ENCODE assay signal across 8 mouse cellular contexts in genomic region chr9:121477305-121477911, GRCm38 (mm10). TPM values are rescaled to one million over a fixed set of nuclear protein-coding genes. Genes with fewer than 3 reads are reported as not detected.
DNase-seq lines count a peak whose midpoint lies in the region; ATAC-seq and TF ChIP-seq lines count a peak whose summit lies in the region.

No protein-coding gene starts in this region.

- no peaks in the 10 kb centered on the region for H3K9me3 ChIP-seq in stomach, postnatal 0 days (ENCODE audit: control insufficient read depth, low read length)

- H3K4me1 ChIP-seq in liver, adult 2 months (ENCODE audit: control insufficient read depth, insufficient read depth, low read length), result no peaks in the 10 kb centered on the region
- H3K4me1 ChIP-seq in stomach, postnatal 0 days (replicated peaks; ENCODE audit: control insufficient read depth, insufficient read depth), result no peaks in the 10 kb centered on the region

- H3K27ac ChIP-seq in liver, adult 2 months (replicated peaks; ENCODE audit: insufficient read depth, low read depth, low read length), result no peak overlapping the region
- no peak overlapping the region for H3K27ac ChIP-seq in stomach, postnatal 0 days (replicated peaks)

- peak; percentile 79 for DNase-seq in adrenal gland, postnatal 10 days
- DNase-seq in embryo, embryonic 9.5 days (ENCODE audit: extremely low spot score), result peak; percentile 70
- peak; percentile 73 for DNase-seq in heart, adult 8-10 months (ENCODE audit: low spot score)
- DNase-seq in kidney, adult 9 months, result peak; percentile 64
- peak; percentile 49 for DNase-seq in liver, adult 2 months (ENCODE audit: extremely low read depth, low read depth, low spot score)
- peak; percentile 83 for DNase-seq in naive thymus-derived CD4-positive, alpha-beta T cell, adult 2 months (ENCODE audit: low read depth)
- peak; percentile 69 for DNase-seq in stomach, postnatal 0 days (ENCODE audit: low spot score)

- WGBS in liver, adult 2 months, result 18% methylated on average over 15 of the region's 15 CpGs
- 9% methylated on average over 15 of the region's 15 CpGs for WGBS in stomach, postnatal 0 days

- no peak for TF ChIP-seq POLR2A in liver, adult 2 months (IDR thresholded peaks at IDR 0.05; ENCODE audit: extremely low read depth, insufficient read depth, low read length)

- peak; percentile 31 for TF ChIP-seq CTCF in C2C12 (IDR thresholded peaks at IDR 0.05; ENCODE audit: control insufficient read depth, insufficient read depth, insufficient read length)
- peak; percentile 79 for TF ChIP-seq CTCF in liver, adult 2 months (IDR thresholded peaks at IDR 0.05; ENCODE audit: low read depth, low read length)
- TF ChIP-seq CTCF in stomach, postnatal 0 days (IDR thresholded peaks at IDR 0.05; ENCODE audit: low read depth), result peak; percentile 87

- no peak overlapping the region for H3K4me3 ChIP-seq in C2C12 (ENCODE audit: insufficient read depth, poor library complexity, severe bottlenecking)
- no peak overlapping the region for H3K4me3 ChIP-seq in liver, adult 2 months (ENCODE audit: insufficient read depth, low read depth, low read length)
- peak overlapping the region; percentile 19; the same call in 1 of the 2 replicates for H3K4me3 ChIP-seq in stomach, postnatal 0 days (ENCODE audit: low read depth, low read length)

- H3K27me3 ChIP-seq in C2C12 (ENCODE audit: control insufficient read depth, insufficient read depth, insufficient read length), result no peaks in the 10 kb centered on the region
- H3K27me3 ChIP-seq in liver, adult 2 months (ENCODE audit: control insufficient read depth, insufficient read depth, low read length), result no peaks in the 10 kb centered on the region
- H3K27me3 ChIP-seq in stomach, postnatal 0 days (ENCODE audit: control insufficient read depth, insufficient read depth, low read length), result no peaks in the 10 kb centered on the region

- peak; percentile 11; the same call in 1 of the 2 replicates for ATAC-seq in stomach, postnatal 0 days (ENCODE audit: low FRiP score, low TSS enrichment)

- H3K79me2 ChIP-seq in C2C12 (ENCODE audit: control insufficient read depth, insufficient read depth), result no peaks in the 10 kb centered on the region
- H3K79me2 ChIP-seq in liver, adult 2 months (ENCODE audit: control insufficient read depth, insufficient read depth, low read length), result no peaks in the 10 kb centered on the region

- no peak overlapping the region for H3ac ChIP-seq in C2C12 (ENCODE audit: control insufficient read depth, insufficient read length, low read depth)

- TF ChIP-seq EP300 in stomach, postnatal 0 days (optimal IDR thresholded peaks at IDR 0.05), result no peak

- no peaks in the 10 kb centered on the region for H3K79me3 ChIP-seq in C2C12 (ENCODE audit: low read depth)

- no peaks in the 10 kb centered on the region for H3K36me3 ChIP-seq in C2C12 (ENCODE audit: control insufficient read depth, insufficient read depth)
- peaks cover 6% of the 10 kb centered on the region; the same call in 1 of the 2 replicates for H3K36me3 ChIP-seq in liver, adult 2 months (ENCODE audit: control insufficient read depth, insufficient read depth, low read length)
- peaks cover 10% of the 10 kb centered on the region for H3K36me3 ChIP-seq in stomach, postnatal 0 days (ENCODE audit: control insufficient read depth, insufficient read depth, low read length)

- peak overlapping the region; percentile 45 for H3K4me2 ChIP-seq in stomach, postnatal 0 days (replicated peaks; ENCODE audit: low read depth)

- no peak overlapping the region for H3K9ac ChIP-seq in liver, adult 2 months (ENCODE audit: low read depth, low read length)
- no peak overlapping the region; the same call in 1 of the 2 replicates for H3K9ac ChIP-seq in stomach, postnatal 0 days (ENCODE audit: low read length)

TF ChIP-seq in C2C12, 6 proteins besides CTCF, POLR2A, EP300 and RAD21:
- TF ChIP-seq MAX (IDR thresholded peaks at IDR 0.05) (no peak), FOSL1 (IDR thresholded peaks at IDR 0.05; ENCODE audit: insufficient read depth, low read length, poor library complexity, severe bottlenecking) (no peak), CEBPB (IDR thresholded peaks at IDR 0.05; ENCODE audit: low read depth) (no peak), USF1 (IDR thresholded peaks at IDR 0.05; ENCODE audit: low read depth) (no peak), MYOG (IDR thresholded peaks at IDR 0.05; ENCODE audit: control insufficient read depth, extremely low read depth, insufficient read length) (no peak), MYOD1 (IDR thresholded peaks at IDR 0.05; ENCODE audit: control insufficient read depth, insufficient read length, low read depth) (no peak)
TF ChIP-seq in C2C12: peak in this region for 0.

RNA-seq across cellular contexts. Expression of gene Cck, which starts 18.1 kb away (rescaled TPM):
- 2.9 TPM for polyA plus RNA-seq in C2C12 (2012; fragmentation: generic; extraction: Trizol)
- total RNA-seq in adrenal gland, postnatal 10 days (2021), result under 1 TPM; 0.78 to 0.97 TPM
- total RNA-seq in heart, adult 8-10 months (2022), result not detected
- not detected in 2 replicates for total RNA-seq in liver, adult 2 months (2014; rRNA removed)
- not detected in 2 replicates for polyA plus RNA-seq in liver, adult 2 months (2012; rRNA removed)
- 2.4 and 2.5 TPM in 2 replicates for polyA plus RNA-seq in stomach, postnatal 0 days (2015; fragmentation: Nextera tagmentation; extraction: Ambion mirVana)

Comparison
In these comparisons a context has a peak if more than half of its experiments do, and no peak if none do; other contexts are left out.
1. CTCF ChIP-seq: peak in every context shown above with its lines; median percentile 87 in stomach, postnatal 0 days; 79 in liver, adult 2 months; 31 in C2C12.